Mouse (Mus musculus) olfactory bulb, adult 2 months (tissue): ENCODE data around the gene Olfr411. TPM values are rescaled to one million over a fixed set of nuclear protein-coding genes. Genes with fewer than 3 reads are reported as not detected.

Experiments used
- H3K27ac ChIP-seq: fragments of 200-500 bp; 2 replicates; pipeline ENCODE4 v1.5.1; 2012; ENCODE audit warnings: low read depth, low read length; ENCODE audit not compliant: insufficient read depth
- H3K4me1 ChIP-seq: fragments of 200-500 bp; 2 replicates; pipeline ENCODE4 v1.6.1; 2012; ENCODE audit warnings: low read length; ENCODE audit not compliant: control insufficient read depth, insufficient read depth
- H3K4me3 ChIP-seq: fragments of 200-500 bp; 2 replicates; pipeline ENCODE4 v1.5.1; 2012; ENCODE audit warnings: mild to moderate bottlenecking, low read depth, low read length, moderate library complexity; ENCODE audit not compliant: insufficient read depth
- CTCF ChIP-seq: fragments of 200-500 bp; IDR thresholded peaks from 2 replicates; pipeline ENCODE4 v1.5.1; 2012; ENCODE audit warnings: low read depth, mild to moderate bottlenecking, low read length, moderate library complexity; ENCODE audit not compliant: insufficient read depth
- POLR2A ChIP-seq: fragments of 200-500 bp; IDR thresholded peaks from 2 replicates; pipeline ENCODE4 v1.6.1; 2012; ENCODE audit warnings: mild to moderate bottlenecking, low read depth, low read length, moderate library complexity; ENCODE audit not compliant: insufficient read depth
- WGBS: fragments of 180-500 bp; shearing (Covaris S2); methylation state at CpG from one replicate; pipeline ENCODE4 v1.1.7; 2018; 5-methylcytosine and 5-hydroxymethylcytosine counted together
- polyA plus RNA-seq: library from polyadenylated mRNA; stranded (reverse); fragments of >200 nt; gene quantifications from 2 replicates; pipeline ENCODE4 v1.2.4, GENCODE M21; 2012; ENCODE audit warnings: low replicate concordance; ENCODE audit not compliant: missing spikeins, insufficient read depth, insufficient read length

Gene Olfr411
- not detected in 2 replicates for polyA plus RNA-seq

GRCm38 (mm10) chr11:74352550-74352949, at the start of gene Olfr411:
Gene Olfr411, minus strand, starts transcription at chr11:74352650.
- WGBS, result 85% methylated on average over 3 of the region's 3 CpGs
- TF ChIP-seq POLR2A (no peak), CTCF (no peak)
- Histone ChIP-seq H3K4me3 (no peak within 1 kb of the TSS), H3K27ac (no peak within 1 kb of the TSS), H3K4me1 (no peaks in the 10 kb centered on the region)

DNA sequence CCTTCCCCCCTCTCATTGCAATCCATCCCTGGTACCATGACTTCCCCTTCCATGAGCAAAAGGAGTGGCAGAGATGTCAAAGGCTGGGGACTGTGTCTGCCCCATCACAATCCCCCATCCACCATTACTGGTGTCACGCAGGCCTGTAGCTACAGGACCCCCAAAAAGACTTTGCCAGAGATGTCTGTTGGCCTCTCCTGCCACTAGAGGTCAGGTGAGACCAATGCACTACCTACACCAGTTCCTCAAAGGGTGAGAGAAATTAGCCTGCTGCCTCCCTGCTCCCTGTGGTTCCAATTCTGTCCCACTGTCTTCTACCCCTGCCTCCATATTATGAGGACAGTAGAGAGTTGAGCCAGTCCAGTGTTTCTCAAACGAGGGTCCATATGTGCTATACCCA, 49.7 kb upstream of the Olfr411 start:
- Histone ChIP-seq H3K27ac (no peak overlapping the region), H3K4me3 (no peak overlapping the region), H3K4me1 (no peaks in the 10 kb centered on the region)
- TF ChIP-seq CTCF (no peak), POLR2A (no peak)
- 64% methylated on average over 2 of the region's 2 CpGs for WGBS

GRCm38 (mm10) chr11:74395583-74395982, 43.1 kb upstream of the Olfr411 start:
- H3K4me1 ChIP-seq, result peaks cover 10% of the 10 kb centered on the region
- WGBS, result 77% methylated on average over 18 of the region's 18 CpGs
- TF ChIP-seq CTCF, result no peak
- no peak for TF ChIP-seq POLR2A
- no peak overlapping the region for H3K27ac ChIP-seq
- no peak overlapping the region for H3K4me3 ChIP-seq

- Histone ChIP-seq H3K4me3 (no peak overlapping the region), H3K4me1 (peaks cover 10% of the 10 kb centered on the region), H3K27ac (no peak overlapping the region)
- WGBS, result 52% methylated on average over 5 of the region's 5 CpGs
- TF ChIP-seq CTCF (no peak), POLR2A (no peak)
These were observed 41.0 kb upstream of the Olfr411 start for GRCm38 (mm10) chr11:74393489-74393888.

GRCm38 (mm10) chr11:74392903-74393302, 40.5 kb upstream of the Olfr411 start:
- TF ChIP-seq CTCF (no peak), POLR2A (no peak)
- 67% methylated on average over 6 of the region's 6 CpGs for WGBS

DNA sequence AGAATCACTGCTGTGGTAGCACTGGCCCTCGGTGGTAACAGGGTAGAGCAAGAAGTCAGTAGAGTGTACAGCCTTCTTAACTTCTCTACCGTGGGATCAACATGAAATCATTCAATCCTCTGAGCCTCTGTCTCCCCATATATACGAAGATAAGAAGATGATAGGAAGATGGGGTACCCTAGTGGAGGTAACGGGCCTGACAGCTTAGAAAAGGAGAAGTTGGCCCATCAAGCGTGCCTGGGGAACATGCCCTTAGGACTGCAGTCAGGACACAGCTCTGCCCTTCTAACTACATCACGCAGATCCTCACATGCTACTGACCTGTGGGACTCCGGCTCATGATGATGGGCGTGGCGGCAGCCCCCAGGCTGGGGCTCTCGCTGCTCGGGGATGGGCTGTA, 39.4 kb upstream of the Olfr411 start:
- Histone ChIP-seq H3K4me3 (no peak overlapping the region), H3K4me1 (peaks cover 13% of the 10 kb centered on the region), H3K27ac (no peak overlapping the region)
- TF ChIP-seq CTCF (no peak), POLR2A (no peak)
- 93% methylated on average over 11 of the region's 11 CpGs for WGBS

More at GRCm38 (mm10) chr11:74392903-74393302, 40.5 kb upstream of the Olfr411 start:
- no peak overlapping the region for H3K27ac ChIP-seq
- H3K4me3 ChIP-seq, result no peak overlapping the region
- H3K4me1 ChIP-seq, result peaks cover 10% of the 10 kb centered on the region

DNA sequence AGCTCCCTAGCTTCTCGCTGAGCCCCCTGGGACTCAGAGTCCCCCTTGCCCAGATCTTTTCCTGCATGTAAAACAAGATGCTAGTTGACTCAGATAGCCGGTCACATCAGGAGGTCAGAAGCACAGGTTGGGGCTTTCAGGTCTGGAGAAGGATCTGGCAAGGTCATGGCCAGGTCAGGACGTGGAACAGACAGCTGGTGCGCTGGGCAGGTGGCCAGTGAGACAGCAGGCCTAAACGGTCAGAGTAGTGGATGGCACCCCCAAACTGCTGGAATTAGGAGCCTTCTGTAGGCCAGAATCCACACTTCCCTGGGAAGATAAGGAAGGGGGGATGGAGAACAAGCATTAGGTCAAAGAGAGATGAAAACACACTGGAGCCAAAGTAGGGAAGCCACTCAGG, 34.8 kb upstream of the Olfr411 start:
- WGBS, result 79% methylated on average over 5 of the region's 5 CpGs
- Histone ChIP-seq H3K4me1 (peaks cover 14% of the 10 kb centered on the region), H3K4me3 (no peak overlapping the region), H3K27ac (no peak overlapping the region)
- TF ChIP-seq POLR2A, result no peak
- no peak for TF ChIP-seq CTCF

DNA sequence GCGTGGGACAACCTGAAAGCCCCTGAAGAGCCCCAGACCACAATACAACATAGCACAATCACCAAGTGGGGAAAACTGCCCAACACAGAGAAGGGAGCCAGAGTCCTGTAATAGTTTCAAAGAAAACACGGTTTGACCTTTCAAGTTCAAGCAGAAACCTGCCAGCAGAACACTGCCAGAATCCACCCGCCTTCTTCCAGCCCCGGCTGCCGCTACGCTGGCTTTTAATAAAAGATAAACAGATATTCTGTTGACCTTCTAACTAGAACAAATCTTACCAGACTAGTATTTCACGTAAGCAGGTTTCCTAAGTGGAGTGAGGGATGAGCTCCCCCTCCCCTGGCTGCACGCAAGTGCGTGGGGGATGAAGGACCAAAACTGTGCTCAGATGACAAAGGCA, 33.2 kb upstream of the Olfr411 start:
- H3K27ac ChIP-seq, result no peak overlapping the region
- no peak for TF ChIP-seq POLR2A
- no peak for TF ChIP-seq CTCF
- H3K4me1 ChIP-seq, result peaks cover 14% of the 10 kb centered on the region
- no peak overlapping the region for H3K4me3 ChIP-seq
- 46% methylated on average over 9 of the region's 9 CpGs for WGBS

- 69% methylated on average over 4 of the region's 4 CpGs for WGBS
- no peak overlapping the region for H3K27ac ChIP-seq
- no peak overlapping the region for H3K4me3 ChIP-seq
- TF ChIP-seq POLR2A, result no peak
- TF ChIP-seq CTCF, result no peak
- 0 out of 2 replicates have a peak, but pooled peaks cover 3% of the 10 kb centered on the region for H3K4me1 ChIP-seq
These were observed 26.9 kb upstream of the Olfr411 start for GRCm38 (mm10) chr11:74379166-74379873.

DNA sequence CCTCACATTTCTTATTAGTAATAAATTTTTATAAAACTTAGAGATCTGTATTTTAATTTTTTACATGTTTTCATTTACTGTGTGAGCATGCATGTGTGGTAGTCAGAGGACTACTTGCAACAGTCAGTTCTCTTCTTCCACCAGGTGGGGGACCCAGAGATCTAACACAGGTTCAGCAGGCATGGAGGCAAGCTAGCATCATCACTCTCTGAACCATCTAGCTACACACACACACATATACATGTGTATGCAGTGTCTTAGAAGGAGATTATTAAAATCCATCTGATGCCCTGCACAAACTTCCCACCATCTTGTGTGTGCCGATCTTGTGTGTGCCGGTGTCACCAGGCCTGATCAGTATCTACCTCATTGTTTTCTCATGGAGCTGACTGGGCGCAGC, 24.4 kb upstream of the Olfr411 start:
- TF ChIP-seq POLR2A, result no peak
- no peak for TF ChIP-seq CTCF
- WGBS, result 68% methylated on average over 3 of the region's 3 CpGs
- Histone ChIP-seq H3K27ac (no peak overlapping the region), H3K4me1 (no peaks in the 10 kb centered on the region), H3K4me3 (no peak overlapping the region)
